Mouse (Mus musculus) ovary, postnatal 10 days (tissue): ENCODE data around the gene Ftcd.

ENCODE experiments used
- DNase-seq: peaks from one replicate; pipeline ENCODE4 v3.0.0; 2022; ENCODE audit warnings: low spot score

Ftcd gene

DNA sequence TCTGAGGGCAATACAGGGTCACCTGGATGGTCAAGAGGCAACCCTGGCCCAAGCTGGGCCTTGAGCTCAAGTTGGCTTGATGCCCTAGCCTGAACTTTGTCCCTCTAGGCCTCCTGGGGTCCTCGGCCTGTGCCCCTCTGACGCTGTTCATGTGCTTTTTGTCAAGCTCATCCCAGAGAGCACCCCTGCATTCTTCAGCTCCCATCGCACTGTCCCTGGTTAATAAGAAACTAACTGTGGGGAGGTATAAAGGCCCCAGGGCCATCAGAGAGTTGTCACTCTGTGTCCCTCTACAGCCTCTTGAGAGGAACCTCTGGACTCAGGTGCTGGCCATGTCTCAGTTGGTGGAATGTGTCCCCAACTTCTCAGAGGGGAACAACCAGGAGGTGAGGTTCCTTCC is at the start of gene Ftcd:
TSS of gene Ftcd (plus strand) at position 275 of the 400 bp plus-strand sequence.
- no peak for DNase-seq

DNA sequence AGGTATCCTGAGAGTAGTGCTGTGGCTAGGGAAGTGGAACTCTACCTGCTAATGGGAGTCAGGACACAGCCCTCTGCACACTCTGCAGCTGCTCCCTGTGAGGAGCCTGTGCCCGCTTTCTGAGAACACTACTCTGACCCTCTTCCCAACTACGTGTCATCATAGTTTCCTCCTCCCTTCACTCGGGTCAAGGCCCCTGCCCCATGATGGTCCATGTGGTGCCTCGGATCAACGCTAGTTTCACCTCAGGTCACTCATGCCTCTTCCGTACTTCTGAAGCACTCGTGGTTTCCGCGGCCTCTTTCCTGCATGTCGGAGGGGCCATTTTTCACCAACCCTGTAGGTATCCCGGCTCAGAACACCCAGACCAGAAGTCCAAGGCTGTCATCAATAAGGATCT is 44.5 kb upstream of the Ftcd start:
- no peak for DNase-seq

DNA sequence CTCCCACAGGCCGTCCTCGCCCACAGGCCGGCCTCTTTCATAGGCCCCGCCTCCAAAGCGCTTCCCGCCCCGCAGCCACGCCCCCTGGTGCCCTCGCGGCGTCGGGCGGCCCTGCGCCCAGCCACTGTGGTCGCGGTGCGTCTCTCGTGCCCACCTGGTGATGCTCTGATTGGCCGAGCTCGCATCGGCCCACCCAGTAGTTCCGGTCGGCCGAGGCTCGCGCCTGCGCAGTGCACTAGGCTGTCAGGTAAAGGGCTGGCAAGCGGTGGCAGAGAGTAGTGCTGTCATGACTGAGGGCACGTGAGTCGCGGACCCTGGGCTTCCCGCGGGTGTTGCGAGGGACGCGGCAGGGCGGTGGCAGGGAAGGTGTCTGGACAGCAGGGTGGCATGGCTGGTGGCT is 44.1 kb upstream of the Ftcd start, which contains the start of gene Lss:
TSS of gene Lss (plus strand) at position 214 of the 400 bp plus-strand sequence.
- DNase-seq: peak; percentile 77

DNA sequence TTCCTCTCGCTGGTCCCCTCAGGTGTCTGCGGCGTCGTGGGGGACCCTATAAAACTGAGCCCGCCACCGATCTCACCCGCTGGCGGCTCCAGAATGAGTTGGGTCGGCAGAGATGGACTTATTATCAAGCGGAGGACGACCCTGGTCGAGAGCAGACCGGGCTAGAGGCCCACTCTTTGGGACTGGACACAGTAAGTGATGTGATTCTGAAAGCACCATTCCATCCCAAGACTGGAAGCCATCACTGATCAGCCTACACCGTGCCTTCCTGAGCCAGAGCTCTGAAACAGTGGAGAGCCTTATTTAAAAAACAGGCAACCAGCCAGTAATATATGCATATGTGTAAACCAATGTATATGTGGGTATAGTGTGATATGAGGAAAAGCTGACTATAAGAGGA is 43.6 kb upstream of the Ftcd start:
- no peak for DNase-seq

DNA sequence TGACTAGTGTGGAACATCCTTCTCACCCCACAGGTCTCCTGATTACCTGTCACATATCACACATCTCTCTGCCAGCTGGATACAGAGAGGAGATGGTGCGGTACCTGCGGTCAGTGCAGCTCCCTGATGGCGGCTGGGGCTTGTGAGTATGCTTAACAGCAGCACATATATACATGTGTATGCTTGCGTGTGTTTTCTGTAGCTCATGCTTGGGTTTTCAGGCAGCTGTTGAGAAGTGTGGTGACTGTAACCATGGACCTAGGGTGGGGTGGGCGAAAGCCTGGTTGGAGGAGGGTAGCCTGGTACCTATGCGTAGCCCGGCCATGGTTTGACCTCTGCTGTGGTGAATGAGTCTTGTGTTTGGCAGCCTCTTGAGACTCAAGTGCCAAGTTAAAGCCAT is 39.9 kb upstream of the Ftcd start:
- no peak for DNase-seq

DNA sequence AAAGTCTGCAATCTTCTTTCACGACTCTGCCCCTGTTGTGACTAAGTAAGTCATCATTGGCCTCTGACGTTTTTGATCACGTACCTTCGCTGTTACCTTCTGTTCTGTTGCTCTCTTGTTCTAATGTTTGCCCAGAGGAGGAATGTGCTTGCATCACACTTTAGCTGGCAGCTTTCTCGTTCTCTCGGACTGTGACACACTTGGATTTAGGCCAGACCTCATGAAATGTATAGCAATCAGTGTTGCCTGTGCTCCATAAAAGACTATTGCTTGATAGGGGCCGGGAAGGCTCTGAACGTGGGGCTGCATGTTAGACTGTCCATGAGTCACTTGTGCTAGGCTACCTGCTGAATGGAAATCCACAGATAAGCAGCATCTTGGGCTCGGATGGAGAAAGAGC is 37.8 kb upstream of the Ftcd start:
- DNase-seq: no peak

DNA sequence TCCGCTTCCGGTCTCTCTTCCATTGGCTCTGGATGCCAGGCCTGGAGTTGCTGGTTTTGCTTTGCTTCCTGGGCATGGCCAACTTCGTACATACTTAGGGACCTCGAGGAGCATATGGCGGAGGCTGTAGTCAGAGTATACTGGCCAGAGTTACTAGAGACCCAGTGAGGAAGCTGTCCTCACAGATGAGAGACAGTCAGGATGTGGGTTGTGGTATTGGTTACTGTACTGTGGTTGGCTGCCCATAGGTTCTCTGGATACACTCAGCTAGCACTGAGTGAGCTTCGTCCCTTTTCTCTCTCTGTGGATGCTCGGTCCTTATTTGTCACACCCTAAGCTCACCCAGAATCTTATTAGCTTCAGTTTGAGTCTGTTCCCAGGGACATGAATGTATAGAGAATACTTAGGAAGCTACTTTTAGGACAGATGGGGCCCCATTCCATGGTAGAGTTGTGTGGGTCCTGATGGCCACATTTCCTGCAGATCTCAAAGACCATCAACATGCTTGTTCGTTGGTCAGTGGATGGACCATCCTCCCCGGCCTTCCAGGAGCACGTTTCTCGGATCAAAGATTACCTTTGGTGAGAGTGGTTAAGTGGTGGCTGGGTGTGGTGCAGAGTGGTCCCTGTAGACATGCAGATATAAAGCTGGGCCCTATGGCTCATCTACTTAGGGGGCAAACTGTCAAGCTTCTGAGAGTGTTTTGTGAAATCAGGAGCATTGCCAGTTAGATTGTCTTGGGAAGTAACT is 33.9 kb upstream of the Ftcd start:
- no peak for DNase-seq

DNA sequence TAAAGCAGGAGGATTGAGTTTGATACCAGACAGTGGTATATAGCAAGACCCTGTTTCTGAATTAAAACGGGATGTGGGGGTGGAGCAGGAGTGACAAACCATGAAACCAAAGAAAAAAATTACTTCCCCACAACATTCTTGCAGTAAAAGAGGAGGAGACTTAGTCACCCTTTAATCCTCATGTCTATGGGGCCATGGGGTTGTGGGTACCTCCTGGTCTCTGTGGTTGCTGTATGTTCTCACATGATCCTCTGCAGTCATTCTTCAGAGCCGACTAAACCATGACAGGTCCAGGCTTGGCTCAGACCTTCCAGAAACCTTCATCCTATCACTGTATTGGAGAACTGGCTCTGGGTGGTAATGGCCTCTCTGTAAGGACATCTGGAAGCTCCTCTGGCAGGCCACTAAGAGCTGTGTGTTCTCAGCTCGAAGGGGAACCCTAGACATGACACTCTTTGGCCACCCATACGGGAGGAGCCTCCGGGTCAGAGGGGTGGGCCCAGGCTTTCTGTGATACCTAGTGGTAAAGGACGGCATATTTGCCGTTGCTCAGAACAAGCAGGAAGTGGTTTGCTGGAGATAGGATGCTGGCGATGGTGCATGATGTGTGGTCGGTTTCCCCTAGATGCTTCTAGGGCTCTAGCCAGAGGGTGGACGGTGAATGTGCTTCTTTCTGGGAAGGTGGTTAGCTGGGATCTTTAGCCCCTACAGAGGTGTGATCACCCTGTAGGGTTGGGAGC is 32.6 kb upstream of the Ftcd start:
- DNase-seq: no peak

DNA sequence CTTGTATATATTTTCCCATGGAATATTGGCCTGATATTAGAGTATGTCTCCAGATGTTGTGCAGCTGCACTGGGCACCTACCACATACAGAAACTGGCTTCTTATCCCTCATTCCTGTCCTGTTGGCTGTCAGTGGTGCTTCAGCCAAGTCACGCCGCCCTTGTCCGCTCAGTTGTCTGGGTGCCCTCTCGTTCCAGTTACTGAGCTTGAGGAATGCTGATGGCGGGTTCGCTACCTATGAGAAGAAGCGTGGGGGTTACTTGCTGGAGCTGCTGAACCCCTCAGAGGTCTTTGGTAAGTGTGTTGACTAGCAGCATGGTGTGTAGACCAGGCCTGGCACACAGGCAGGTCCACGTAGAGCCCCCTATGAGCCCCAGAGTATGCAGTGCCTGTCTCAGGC is 28.9 kb upstream of the Ftcd start:
- no peak for DNase-seq

DNA sequence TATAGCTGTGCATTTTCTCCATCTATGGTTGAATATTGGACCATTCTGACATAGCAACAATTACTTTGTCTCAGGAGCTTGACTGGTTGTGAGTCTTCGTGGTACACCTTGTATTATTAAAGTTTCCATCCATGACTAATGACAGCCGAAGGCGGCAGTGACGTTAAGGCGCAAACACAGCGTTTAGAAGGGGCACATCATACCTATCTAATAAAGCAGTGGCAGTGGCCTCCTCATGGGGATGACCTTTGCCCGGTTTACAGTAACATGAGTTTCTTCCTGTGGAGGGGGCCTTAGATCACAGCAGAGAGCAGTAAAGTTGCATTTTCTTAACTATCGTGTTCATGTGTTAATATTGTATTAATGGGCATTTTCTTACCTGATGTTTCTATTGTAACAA is 27.2 kb upstream of the Ftcd start:
- DNase-seq: no peak

DNA sequence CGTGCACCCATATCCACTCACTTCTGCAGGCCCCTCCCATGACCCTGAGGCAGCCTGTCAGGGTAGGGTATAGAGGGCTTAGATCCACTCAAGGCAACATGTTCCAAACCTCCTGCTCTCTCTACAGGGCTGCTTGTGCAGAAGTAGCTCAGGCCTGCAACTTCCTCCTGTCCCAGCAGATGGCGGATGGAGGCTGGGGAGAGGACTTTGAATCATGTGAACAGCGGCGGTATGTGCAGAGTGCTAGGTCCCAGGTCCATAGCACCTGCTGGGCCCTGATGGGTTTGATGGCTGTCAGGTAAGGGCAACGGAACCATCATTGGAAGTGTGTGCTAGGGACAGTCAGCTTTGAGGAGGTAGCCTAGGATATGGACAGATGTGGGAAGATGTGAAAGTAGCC is 25.0 kb upstream of the Ftcd start:
- DNase-seq: no peak

DNA sequence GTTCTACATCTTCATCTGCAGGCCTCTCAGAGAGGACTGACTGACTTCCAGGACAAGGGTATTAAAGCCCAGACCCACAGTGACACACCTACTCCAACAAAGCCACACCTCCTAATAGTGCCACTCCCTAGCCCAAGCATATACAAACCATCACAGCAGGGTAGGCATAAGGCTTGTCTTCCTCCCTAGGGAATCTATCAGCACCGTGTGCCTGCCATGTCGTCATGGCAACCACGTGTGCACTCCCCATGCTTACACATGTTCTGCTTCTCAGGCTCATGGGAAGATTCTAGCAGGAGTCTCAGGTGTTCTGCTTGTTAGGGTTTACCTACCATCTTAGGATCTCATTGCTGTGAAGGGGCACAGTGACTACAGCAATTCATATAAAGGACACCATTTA is 23.9 kb upstream of the Ftcd start:
- DNase-seq: no peak

DNA sequence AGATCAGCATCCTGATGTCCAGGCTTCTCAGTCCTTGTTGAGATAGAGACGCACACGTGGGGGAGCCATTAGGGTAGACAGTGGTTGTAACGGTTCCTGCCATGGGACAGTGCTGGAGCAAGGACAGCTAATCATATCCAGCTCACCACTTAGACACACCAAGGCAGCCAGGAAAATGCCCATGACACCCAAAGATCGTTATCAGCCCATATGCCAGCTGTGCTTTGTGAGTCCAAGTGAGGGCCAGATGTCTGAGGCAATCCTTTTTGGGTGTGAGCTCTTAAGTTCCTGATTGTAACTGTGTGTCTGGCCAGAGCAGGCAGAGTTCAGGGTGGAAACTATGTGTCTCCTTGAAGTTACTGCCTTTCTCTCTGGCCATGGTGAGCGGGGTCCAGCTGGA is 21.4 kb upstream of the Ftcd start:
- no peak for DNase-seq

DNA sequence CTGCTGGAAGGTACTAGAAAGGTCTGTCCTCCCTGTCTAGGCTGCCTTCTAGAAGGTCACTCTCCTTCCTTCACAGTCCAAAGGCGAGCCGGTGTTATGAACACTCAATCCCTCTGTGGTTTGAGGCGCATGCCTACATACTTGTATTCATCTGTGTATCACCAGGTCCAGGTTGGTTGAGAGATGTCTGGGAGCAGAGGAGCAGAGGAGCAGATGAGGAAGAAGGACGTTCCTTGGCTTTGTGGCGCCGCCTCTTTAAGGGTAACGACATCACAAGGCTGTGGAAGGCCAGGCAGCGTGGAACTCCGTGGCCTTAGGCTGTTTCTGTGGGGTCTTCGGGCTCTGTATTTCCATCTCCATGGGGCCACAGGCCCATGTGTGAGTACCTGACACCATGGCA is 13.5 kb upstream of the Ftcd start, which contains the start of gene Spatc1l:
TSS of gene Spatc1l (plus strand) at position 301 of the 400 bp plus-strand sequence.
- no peak for DNase-seq

DNA sequence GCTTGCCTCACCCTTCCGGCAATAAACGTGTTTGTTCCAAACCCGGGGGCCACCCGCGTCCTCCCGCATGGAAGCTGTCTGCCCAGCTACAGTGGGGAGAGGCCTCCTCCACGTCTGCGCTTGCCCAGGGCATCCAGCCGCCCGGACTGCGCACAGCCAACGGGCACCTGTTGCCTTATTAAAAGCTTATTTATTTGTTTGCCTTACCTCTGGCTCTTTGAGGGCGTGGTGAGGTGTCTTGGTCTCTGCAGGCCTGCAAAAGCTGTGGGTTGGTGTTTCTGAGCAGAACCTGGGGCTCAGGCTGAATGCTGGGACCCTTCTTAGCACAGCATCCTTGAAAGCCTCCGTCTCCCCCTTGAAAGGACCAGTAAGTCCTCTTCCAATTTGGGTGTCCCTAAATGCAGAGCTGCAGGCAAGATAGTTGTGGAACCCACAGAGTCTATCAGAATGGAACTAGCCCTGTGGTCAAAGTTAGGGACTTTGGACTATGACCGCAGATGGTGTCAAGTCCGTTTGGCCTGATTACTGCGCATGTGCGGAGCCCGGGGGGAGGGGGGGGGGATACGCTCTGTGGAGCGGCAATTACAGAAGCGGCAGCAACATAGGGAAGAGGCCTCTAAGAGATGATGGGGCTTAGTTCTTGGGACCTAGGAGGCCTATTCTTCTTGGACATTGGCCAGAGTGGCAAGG is 5.3 kb upstream of the Ftcd start:
- no peak for DNase-seq

DNA sequence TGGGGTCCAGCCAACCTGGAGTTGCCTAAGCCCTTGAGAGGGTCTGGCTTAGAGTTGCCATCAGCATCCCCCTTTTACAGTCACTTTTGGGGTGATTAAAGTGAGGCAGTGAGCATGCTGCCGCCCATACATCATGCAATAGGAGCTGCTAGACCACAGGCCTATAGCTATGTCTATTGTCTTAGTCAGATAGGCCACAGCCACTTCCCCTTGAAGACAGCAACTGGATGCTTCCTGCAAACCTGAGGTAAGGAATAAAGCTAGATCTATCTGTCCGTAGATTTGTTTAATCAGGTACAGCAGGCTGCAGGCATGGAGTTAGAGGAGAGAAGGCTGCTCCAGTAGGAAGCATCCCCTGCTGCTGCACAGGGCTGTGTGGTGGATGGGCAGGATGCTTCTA is 4.4 kb upstream of the Ftcd start:
- DNase-seq: no peak

DNA sequence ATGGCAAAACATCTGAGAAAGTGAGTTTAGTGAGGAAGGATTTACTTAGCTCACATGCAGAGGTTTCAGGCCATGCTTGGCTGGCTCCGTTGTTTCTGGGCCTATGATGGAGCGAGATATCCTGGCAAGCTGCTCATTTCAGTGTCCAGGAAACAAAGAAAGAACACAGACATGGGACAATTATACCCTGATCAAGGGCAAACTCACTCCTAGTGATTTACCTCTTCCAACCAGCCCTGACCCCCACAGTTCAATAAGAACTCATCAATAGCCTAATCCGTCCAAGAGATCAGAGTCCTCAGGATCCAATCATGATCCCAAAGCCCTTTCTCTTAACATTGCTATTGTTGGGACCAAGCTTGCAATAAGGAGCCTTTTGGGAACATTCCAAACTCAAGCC is 3.3 kb upstream of the Ftcd start:
- no peak for DNase-seq

DNA sequence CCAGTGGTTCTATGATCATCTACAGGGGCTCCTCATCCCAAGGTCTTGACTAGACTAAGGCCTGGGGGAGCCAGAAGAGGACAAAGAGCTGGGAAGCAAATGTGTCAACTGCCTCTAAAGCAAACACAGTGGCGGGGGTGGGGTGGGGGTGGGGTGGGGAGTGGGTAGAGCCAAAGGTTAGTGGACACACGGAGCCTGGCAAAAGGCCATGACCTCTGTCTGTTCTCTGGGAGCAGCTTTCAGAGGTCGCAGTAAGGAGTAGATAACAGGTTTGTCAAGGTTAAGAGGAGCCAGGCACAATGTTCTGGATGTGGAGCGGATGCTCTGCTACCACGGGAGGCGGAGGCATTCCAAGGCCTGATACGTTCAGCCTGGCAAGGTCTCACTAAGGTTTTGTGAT is 1.5 kb downstream of the Ftcd start:
- DNase-seq: no peak

DNA sequence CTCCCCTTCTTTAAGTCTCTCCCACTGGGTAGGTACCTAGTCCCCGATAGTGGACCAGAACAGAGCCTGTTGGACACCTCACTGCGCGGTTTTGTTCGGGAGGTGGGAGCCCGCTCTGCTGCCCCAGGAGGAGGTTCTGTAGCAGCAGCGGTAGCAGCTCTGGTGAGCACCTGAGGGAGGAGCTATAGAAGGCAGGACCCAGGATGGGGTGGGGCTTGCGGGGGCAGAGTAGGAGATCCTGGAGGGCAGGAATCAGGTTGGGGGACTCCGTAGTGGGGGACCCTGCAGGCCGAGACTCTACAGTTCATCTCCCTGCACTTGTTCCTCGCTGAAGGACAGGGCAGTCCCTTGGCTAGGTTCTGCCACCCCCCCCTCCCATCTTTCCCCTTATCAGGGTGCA is 8.7 kb downstream of the Ftcd start:
- DNase-seq: no peak

DNA sequence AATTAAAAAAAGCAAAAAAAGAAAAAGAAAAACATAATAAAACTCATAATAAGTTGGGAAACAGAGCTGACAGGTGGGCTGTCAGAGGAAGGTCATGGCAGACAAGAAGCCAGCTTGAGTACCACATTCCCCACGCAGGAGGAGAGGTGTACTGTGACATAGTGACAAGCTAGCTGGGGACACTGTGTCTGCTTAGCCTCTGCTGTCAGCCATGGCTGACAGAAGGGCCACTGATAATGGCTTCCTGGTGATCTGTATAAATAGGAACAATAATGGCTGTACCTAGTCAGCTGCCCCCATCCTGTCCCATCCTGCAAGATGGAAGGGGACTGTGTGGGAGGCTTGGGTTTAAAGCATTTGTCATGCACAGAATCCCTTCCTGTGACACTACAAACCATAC is 10.7 kb downstream of the Ftcd start:
- DNase-seq: no peak

DNA sequence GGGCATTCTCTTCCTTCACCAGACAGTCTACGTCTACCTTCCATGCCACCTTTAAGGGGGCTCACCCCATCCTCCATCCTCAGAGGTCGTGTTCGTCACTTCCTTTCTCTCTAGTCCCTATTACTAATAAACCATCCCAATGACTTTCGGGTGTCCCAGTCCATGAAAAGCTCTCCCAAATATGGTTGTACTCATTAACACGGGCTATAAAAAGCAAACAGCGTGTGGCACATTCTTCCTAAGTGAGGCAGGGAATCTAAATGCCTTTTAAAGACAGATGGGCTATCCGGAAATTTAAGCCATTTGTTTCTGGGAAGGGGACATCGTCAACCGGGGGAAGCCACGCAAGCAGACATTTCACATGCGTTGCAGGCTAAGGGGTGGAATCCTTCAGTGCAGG is 14.7 kb downstream of the Ftcd start:
- DNase-seq: no peak

DNA sequence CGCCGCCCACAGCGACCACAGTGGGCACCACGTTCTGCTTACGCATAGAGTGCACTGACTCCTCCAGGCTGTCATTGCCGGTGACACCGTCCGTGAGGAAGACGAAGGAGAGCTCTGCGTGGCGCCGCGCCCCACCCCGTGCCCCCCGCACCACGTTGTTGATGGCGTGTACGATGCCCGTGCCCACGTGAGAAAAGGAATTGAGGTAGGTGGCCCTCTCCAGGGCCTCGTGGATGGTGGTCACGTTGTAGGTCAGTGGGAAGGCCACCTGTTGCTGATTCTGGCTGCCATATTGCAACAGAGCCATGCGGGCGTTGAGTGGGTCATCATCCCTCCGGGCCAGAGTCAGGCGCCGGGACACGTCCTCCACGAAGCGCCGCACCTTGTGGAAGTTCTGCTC is 20.9 kb downstream of the Ftcd start:
- DNase-seq: no peak

DNA sequence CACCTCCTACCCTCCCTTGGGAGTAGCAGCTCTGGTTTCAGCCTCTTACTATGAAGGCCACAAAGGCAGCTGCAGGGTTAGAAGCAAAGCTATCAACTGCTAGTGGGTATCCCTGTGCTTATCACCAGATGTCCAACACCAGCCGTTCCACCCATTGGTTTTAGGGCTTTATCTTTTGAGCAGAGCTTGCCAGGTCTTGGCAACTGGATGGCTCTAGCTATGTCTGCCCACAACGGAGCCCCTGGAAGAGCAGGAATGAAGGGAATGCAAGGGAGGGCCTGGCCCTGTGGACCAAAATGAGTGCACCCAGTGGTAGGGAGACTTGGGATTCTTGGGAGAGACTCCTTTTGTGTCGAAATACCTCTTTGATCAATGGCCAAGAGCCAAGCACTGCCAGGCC is 27.2 kb downstream of the Ftcd start:
- DNase-seq: no peak
